Mouse (Mus musculus) inflammation-experienced regulatory T-cells, adult 6 months (primary cell): ENCODE results near the gene Ttc17. TPM values are rescaled to one million over a fixed set of nuclear protein-coding genes. Genes with fewer than 3 reads are reported as not detected.
A peak's percentile ranks its signal among the peaks of the same experiment; 100 is the strongest.

Experiments
- ATAC-seq: one replicate; pipeline ENCODE4 v1.8.0; 2017
- polyA plus RNA-seq, 3 experiments: library from polyadenylated mRNA; unstranded; fragments of 100-300 nt; shearing (Covaris generic); gene quantifications; one replicate each; pipeline ENCODE4 v1.2.1; 2017

Ttc17 gene
- polyA plus RNA-seq, 3 experiments from 2014 or later: 35.9 to 45.7 (median 41.6) TPM

GRCm38 (mm10) chr2:94289659-94290058 lies 116.8 kb downstream of the Ttc17 start:
- ATAC-seq: no peak

- no peak for ATAC-seq
Measured at GRCm38 (mm10) chr2:94289169-94289568, 117.3 kb downstream of the Ttc17 start.

- no peak for ATAC-seq
Measured at GRCm38 (mm10) chr2:94288086-94288485, 118.4 kb downstream of the Ttc17 start.

- ATAC-seq: no peak
Measured at GRCm38 (mm10) chr2:94287435-94287834, 119.1 kb downstream of the Ttc17 start.

- no peak for ATAC-seq
Measured at GRCm38 (mm10) chr2:94283526-94283925, 123.0 kb downstream of the Ttc17 start.

- ATAC-seq: no peak
Measured at GRCm38 (mm10) chr2:94279596-94279995, 126.9 kb downstream of the Ttc17 start.

- no peak for ATAC-seq
Measured at GRCm38 (mm10) chr2:94276103-94276502, 130.4 kb downstream of the Ttc17 start.

GRCm38 (mm10) chr2:94275658-94276057 lies 130.8 kb downstream of the Ttc17 start:
- no peak for ATAC-seq

- ATAC-seq: peak; percentile 70
Measured at GRCm38 (mm10) chr2:94273154-94274021, 133.1 kb downstream of the Ttc17 start.

- ATAC-seq: no peak
Measured at GRCm38 (mm10) chr2:94271176-94271575, 135.3 kb downstream of the Ttc17 start.

GRCm38 (mm10) chr2:94268835-94269234 lies 137.7 kb downstream of the Ttc17 start:
- ATAC-seq: no peak

- no peak for ATAC-seq
Measured at GRCm38 (mm10) chr2:94267213-94267850, 139.2 kb downstream of the Ttc17 start.

GRCm38 (mm10) chr2:94266381-94267160 lies 139.9 kb downstream of the Ttc17 start:
- ATAC-seq: no peak

GRCm38 (mm10) chr2:94265221-94266191 lies 141.0 kb downstream of the Ttc17 start:
- peak; percentile 44 for ATAC-seq

GRCm38 (mm10) chr2:94264631-94265098 lies 141.8 kb downstream of the Ttc17 start:
- ATAC-seq: no peak

GRCm38 (mm10) chr2:94264006-94264405 lies 142.5 kb downstream of the Ttc17 start:
- no peak for ATAC-seq

GRCm38 (mm10) chr2:94263530-94263937 lies 143.0 kb downstream of the Ttc17 start:
- no peak for ATAC-seq

- no peak for ATAC-seq
Measured at GRCm38 (mm10) chr2:94262917-94263529, 143.5 kb downstream of the Ttc17 start.

- no peak for ATAC-seq
Measured at GRCm38 (mm10) chr2:94254102-94254501, 152.4 kb downstream of the Ttc17 start.
